Mouse (Mus musculus): ENCODE measurements at regions not wholly inside any gene's neighbourhood (a gene's known extent, or its start where the extent isn't known, plus 50 kb on each side); places are given as distances from the start of the nearest gene placed in this dataset.
"Not testable (repeated sequence)": the region's sequence is repeated elsewhere in the genome, so short reads cannot be mapped to it uniquely, and the experiment has no call there.

DNA sequence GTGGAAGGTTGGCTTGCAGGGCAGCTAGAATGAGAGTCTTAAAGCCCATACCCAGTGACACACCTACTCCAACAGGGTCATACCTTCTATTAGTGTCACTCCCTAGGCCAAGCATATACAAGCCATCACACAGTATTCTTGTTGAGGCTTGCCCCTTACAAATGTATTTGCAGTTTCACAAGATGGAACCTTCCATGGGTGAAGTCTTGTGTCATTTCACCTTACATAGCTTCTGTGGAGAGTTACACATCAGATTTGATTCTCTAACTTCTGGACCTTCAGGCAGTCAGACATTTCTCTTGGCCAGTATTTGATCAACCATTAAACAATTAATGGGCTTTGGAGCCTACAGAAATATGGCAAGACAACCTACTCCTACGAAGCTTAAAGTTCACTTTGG is 210.6 kb upstream of the Tbl1xr1 start:
- DNase-seq (ENCODE audit: low read depth): no peak

DNA sequence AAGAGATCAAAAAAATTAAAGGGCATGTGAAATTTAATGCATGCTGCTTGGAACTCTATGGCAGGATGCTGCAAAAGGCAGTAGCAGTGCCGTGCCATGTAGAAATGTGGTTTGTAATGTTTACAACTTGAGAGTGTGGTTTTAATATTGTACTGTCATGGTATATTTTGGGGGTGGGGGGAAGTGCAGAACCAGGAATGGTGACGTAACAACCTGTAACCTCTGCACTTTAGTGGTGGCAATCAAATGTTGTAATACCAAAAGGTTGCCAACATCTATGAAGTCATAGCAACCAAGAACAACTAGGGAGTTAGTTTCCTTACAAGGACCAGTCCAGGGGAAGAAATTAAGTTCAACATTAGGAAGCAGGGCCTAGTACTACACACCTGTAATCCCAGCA is 198.1 kb upstream of the Tbl1xr1 start:
- peak; percentile 82 for DNase-seq (ENCODE audit: low read depth)

GRCm38 (mm10) chr3:21884216-21884615 is 192.2 kb upstream of the Tbl1xr1 start:
- no peak for DNase-seq (ENCODE audit: low read depth)

DNA sequence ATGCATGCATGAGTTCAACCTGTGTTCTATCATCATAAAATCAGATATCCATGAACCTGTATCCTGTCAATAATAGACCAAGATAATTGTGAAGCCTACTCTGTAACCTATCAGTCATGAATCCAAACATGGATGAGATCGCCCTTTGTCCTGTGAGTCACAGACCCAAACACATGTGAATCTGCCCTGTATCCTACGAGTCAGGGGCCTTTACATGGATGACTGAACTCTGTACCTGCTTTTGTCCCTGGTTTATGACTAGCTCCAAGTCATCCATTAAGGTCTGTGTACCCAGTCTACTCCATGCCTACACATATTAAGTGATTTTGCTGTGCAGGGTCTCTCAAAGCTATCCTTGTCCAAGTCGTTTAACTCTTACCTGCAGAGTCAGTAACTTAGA is 187.7 kb upstream of the Tbl1xr1 start:
- no peak for DNase-seq (ENCODE audit: low read depth)

DNA sequence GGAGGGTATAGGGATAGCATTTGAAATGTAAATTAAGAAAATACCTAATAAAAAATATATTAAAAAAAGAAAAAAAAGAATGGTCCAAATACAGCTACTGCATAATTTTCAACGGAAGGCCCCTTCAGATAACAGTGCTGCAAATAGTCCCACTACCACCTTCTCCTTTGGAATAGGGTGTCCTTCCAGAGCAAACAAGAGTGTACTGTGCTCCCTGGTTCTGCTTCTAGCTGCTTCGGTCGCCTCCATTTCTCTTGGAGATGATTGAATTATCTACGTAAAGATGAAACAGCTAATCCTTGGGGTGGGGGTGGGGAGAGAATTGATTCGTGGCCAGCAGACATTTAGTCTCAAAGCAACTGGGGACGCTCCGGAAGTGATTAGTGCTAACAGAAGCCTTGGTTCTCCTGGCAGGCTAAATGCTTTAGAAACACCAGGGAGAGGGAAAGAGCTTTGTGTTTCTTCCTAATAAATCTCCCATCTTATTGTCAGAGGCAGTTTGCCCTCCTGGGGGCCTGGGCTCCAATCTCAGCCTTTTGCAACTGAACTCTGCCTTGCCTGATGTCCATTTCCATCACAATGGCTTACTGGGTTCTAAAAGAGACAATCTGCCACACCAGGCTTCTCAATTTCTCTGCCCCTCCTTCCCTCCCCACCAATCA is 184.5 kb upstream of the Tbl1xr1 start:
- DNase-seq (ENCODE audit: low read depth): no peak

DNA sequence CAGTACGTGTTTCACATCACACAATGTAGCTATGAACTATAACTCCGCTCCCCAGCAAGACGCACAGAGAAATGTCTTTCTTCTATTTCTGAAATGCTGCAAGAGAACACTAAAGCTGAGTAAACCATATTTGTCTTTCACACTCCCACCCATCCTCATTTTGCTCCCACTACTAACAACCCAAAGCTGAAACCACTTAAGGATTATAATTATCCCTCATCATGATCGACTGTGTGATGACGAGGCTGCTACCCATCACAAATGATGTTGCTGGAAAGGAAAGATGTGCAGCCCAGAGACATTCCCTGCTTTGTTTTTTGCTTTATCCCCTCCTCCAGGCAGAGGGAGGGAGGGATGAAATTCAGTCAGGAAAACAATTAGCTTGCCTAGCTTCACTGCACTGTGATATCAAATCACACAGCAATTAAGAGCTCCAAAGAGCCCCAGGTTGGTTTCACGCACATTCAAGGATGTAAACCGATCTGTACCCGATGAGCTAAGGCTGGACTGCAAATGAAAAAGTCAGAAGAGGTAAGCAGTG is 183.5 kb upstream of the Tbl1xr1 start:
- no peak for DNase-seq (ENCODE audit: low read depth)

- DNase-seq (ENCODE audit: low read depth): no peak
Measured at GRCm38 (mm10) chr3:21895551-21895950, 180.9 kb upstream of the Tbl1xr1 start.

DNA sequence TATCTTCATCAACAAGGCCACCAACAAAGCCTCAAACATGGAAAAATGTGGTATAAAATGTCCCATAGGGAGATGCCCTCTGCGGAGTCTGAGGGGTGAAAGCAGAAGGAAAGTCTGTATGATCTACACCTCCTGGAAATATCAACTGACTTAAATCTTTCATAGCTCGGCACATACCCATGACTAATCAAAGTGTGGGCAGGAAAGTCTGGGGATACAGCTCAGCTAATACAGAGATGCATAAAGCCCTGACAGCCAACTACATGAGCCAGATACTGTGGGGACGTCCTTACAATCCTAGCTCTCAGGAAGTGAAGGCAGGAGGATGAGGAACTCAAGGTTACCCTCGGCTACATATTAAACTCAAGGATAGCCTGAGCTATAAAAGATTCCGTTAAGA is 178.2 kb upstream of the Tbl1xr1 start:
- no peak for DNase-seq (ENCODE audit: low read depth)

- no peak for DNase-seq (ENCODE audit: low read depth)
Measured at GRCm38 (mm10) chr3:21905384-21906073, 170.9 kb upstream of the Tbl1xr1 start.

DNA sequence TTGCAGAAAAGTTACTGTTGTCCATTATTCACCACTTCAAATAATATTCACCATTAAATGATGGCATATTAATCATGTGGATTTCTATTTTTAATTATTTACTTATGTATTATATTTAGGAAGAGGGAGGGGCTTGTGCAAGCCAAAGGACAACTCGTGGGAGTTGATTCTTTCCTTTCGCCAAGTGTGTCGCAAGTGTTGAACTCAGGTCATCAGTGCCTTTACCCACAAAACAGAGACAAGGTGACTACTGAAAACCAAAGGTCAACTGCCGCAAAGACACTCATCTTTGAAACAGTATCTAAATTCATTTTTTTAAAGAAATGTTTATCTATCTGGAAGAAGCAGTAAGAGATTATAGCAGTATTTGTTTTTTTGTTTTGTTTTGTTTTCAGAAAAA is 167.6 kb upstream of the Tbl1xr1 start:
- no peak for DNase-seq (ENCODE audit: low read depth)

DNA sequence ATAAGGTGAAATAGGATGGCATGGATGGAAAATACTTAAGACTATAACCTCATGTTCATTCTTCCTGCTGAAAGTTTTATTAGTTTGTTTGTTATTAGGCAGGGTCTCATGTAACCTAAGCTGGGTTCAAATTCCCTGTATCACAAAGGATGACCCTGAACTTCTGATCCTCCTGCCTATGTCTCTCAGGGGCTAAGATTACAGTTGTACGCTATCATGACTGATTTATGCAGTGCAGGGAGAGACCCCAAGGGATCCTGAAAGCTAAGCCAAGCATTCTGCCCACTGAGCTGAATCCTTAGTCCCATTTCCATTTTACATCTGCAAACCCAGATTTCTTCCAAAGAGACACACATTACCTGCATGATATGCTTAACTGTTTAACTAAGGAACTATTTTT is 166.4 kb upstream of the Tbl1xr1 start:
- no peak for DNase-seq (ENCODE audit: low read depth)

DNA sequence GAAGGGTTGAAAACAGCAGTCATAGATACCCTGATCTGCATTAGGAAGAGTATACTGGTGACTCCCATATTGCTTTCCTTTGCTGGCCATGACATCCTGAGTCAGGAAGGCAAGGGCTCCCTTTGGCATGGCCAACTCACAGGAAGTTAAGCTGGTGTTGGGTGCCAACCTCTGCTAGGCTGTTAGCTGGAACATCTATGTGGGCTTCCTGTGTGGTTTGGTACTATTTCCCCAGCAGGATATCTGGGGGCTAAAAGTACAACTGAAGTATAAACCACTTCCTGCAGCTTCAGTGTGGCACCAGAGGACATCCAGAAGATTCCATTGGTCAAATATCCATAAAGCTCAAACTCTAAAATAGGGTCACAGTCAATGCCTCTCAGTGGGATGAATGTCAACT is 165.4 kb upstream of the Tbl1xr1 start:
- peak; percentile 98 for DNase-seq (ENCODE audit: low read depth)

- no peak for DNase-seq (ENCODE audit: low read depth)
Measured at GRCm38 (mm10) chr3:21917228-21917910, 159.1 kb upstream of the Tbl1xr1 start.

- DNase-seq (ENCODE audit: low read depth): no peak
Measured at GRCm38 (mm10) chr3:21918431-21918830, 158.0 kb upstream of the Tbl1xr1 start.

GRCm38 (mm10) chr3:21919931-21920330 is 156.5 kb upstream of the Tbl1xr1 start:
- peak; percentile 78 for DNase-seq (ENCODE audit: low read depth)

DNA sequence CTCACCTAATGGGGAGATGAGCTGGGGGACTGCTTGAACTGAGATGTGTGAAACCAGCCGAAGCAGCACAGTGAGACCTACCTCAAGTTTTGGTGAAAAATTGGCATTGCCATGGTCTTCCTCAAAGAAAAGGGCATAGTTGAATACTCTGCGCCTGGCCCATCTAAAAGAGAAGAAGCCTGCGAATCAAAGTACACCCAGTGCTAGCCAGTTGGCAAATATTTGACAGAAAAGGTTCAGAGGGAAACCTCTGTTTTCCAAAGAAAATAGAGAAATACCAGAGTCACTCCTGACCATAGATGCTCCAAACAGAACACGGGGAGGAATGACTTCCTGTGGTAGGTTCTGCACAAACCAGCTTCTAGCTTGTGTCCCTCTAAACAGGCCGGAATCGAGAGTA is 144.5 kb upstream of the Tbl1xr1 start:
- DNase-seq (ENCODE audit: low read depth): no peak

- not testable (repeated sequence) for DNase-seq (ENCODE audit: low read depth)
Measured at GRCm38 (mm10) chr3:21932696-21933095, 143.8 kb upstream of the Tbl1xr1 start.

DNA sequence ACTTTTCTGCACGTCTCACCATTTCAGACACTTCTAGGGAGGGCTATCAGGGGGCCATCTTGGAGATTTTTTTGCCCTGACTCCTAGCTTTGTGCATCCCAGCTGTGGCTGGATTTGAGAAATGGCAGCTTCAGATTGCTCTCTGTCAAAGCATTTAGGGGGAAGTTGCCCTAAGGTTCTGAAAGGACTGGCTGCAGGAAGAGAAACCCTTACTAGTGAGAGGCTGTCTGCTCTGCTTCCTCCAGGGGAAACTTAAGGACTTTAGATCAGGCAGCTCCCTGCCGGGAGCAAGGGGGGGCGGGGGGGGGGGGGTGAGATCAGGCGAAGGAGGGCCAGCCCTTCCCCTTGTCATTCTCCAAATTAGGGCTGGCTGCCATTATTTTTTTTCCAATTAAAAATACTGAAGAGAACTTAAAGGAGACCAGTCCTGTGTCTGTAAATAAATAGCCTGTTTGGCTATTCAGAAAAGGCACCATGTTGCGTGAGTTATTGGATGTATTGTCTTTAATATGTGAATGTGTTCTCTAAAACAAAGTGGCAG is 141.7 kb upstream of the Tbl1xr1 start:
- peak; percentile 85 for DNase-seq (ENCODE audit: low read depth)

DNA sequence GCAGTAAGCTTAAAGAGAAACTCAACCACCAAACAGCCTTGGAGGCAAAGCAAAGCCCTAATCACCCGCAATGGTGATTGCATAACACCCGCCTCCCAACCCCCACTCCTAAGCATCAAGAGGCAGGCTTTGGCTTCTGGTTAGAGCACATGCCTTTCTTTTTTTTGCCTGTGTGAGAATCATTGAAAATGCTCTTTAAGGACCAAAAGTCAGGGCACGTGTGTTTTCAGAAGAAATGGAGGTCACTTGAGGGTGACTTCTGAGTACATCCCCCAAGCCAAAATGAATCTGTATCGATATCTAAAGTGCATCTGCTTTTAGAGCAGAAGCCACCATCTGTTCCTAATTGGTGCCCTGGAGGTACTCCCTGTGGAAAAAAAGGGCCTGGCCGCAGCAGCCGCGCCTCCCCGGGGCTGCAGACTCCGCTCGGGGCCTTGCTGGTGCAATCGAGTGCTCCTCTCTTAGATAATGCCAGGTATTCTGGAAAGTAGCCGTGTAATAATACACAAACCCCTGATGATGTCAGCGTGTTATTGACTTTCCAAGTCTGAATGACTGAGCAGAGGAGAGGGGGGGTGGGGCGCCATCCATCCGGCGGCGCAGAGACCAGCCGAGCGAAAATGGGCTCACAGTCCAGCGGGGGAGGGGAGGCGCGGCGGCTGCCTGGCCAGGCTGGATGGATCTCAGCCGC is 140.7 kb upstream of the Tbl1xr1 start:
- DNase-seq (ENCODE audit: low read depth): peak; percentile 99

- no peak for DNase-seq (ENCODE audit: low read depth)
Measured at GRCm38 (mm10) chr3:21936262-21936603, 140.2 kb upstream of the Tbl1xr1 start.

- DNase-seq (ENCODE audit: low read depth): no peak
Measured at GRCm38 (mm10) chr3:21936616-21937015, 139.8 kb upstream of the Tbl1xr1 start.
